Mouse (Mus musculus) erythroblast, adult 5-6 weeks (primary cell): Measurements from ENCODE around the gene Srpr. TPM values are rescaled to one million over a fixed set of nuclear protein-coding genes. Genes with fewer than 3 reads are reported as not detected.

Experiments
- ATAC-seq: replicated peaks from 2 replicates; pipeline ENCODE4 v1.8.0; 2016; ENCODE audit warnings: moderate number of reproducible peaks, mild to moderate bottlenecking, moderate TSS enrichment, inconsistent platforms; ENCODE audit not compliant: poor library complexity, low FRiP score, severe bottlenecking
- total RNA-seq, 2 experiments: library from RNA; stranded (forward) in 1 of 2; stranded (reverse) in 1 of 2; fragments of 150-400 nt in 1 of 2; fragments of 200-764, 138-1000 nt in 1 of 2; gene quantifications; 2 replicates each; pipeline versions ENCODE4 v1.2.3 to v1.2.4; 2015 to 2017; ENCODE audit warnings: low replicate concordance in 2 of 2

Srpr gene
- 20.3 and 26.1 TPM in 2 replicates for total RNA-seq (2015; ENCODE audit: low replicate concordance)
- 14.6 and 25.5 TPM in 2 replicates for total RNA-seq (2017; ENCODE audit: low replicate concordance)

- ATAC-seq: peak; percentile 95
Measured at GRCm38 (mm10) chr9:35199772-35200471, at the start of gene Srpr, which contains the start of gene Tirap. Gene Srpr (plus strand): TSS chr9:35200175. Gene Tirap (minus strand): TSS chr9:35200291.

DNA sequence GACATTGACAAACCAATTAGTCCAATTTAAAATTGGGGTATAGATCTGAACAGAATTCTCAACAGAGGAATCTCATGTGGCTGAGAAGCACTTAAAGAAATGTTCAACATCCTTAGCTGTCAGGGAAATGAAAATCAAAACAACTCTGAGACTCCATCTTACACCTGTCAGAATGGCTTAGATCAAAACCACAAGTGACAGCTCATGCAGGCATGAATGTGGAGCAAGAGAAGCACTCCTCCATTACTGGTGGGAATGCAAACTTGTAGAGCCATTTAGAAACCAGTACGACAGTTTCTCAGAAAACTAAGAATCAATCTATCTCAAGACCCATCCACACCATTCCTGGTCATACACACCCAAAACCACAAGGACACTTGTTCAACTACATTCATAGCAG is 47.1 kb upstream of the Srpr start:
- no peak for ATAC-seq

DNA sequence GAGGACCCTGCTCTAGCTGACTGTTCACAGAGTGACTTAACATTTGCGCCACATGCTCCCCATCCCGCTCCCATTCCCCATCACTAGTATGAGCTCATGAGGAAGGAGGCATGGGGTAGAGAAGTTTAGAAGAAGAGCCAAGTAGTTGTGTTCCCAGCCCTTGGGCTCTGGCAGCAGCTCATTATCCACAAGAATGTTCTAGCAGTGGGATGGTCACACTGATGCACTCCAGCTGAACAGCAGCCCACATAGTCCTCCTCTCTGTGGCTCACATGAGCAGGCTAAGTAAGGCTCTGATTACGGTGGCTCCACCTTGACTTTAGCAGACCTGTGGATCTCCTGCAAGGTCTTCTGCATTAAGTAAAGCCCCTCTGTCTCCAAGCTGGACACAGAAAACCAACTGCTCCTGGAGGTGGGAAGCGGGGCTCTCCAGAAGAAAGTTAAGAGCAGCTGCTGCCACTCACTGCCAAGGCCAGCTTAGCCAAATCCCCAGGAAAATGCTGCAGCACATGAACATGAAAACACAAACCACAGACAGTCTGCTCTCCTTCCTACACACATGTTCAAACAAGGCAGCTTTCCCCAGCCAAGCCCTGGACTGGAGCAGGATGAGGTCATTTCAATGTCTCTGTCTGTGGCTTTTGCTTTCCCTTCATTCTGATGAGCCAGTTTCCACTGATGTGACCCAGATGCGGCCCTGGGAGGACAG is 43.8 kb upstream of the Srpr start:
- no peak for ATAC-seq

GRCm38 (mm10) chr9:35156862-35157261 is 43.1 kb upstream of the Srpr start:
- no peak for ATAC-seq

DNA sequence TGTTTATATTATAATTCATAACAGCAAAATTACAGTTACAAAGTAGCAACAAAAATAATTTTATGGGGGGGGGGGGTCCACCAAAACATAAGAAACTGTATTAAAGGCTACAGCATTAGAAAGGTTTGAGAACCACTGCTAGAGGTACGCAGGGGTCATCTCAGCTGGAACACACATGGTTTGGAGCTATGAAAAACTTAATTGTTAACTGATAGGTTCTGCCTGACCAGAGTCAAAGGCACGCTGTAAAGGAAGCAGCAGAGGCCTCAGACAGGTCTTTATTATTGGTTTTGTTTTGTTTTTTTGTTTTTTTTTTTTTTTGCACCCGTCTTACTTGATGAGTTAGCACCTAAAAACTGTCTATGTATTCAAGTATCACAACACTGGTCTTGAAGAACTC is 41.5 kb upstream of the Srpr start:
- no peak for ATAC-seq

DNA sequence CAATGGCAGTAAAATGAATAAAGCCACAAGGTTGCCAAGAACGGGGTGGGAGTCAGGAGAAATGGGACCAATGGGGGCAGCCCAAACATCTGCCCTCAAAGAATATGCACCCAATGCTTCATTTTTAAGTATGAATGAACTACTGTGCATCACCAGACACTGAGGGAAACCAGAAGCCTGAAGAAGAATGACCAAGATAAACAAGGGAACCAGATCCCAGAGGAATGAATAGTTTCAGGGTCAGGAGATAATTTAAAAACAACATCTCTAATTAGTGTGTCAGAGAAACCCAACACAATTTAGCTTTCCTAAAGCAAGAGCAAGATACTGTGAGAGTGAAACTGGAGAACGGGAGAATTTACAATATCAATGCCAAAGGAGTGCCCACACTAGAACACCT is 39.3 kb upstream of the Srpr start:
- ATAC-seq: no peak

- ATAC-seq: no peak
Measured at GRCm38 (mm10) chr9:35161721-35162120, 38.3 kb upstream of the Srpr start.

DNA sequence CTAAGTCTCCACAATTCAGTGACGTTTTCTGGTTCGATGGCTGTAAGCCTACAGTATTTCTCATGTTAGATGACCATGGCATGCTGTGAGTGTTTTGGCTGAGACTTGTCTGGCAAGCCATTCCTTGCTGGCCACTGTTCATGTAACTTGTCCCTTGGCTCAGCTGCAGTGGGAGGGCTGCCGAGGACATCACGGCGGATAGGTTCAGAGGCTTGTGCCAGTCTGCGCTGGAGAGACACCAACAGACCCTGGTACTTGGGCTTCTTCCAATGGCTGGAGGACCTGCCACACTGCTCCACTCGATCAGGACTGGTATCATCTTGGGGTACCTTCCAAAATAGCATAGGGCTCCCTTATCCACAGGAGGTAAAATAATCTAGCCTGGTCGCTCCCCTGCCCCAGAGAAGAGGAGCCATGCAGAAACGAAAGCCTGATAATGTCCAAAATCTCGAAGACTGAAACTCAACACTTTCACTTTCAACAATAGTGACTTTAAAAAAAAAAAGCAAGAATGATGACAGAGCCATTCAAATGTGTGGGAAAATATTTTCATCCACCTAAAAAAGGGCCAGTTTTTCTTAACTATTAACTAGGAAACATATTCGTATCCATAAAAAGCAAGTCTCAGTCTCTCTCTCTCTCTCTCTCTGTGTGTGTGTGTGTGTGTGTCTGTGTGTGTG is 36.8 kb upstream of the Srpr start:
- ATAC-seq: no peak

DNA sequence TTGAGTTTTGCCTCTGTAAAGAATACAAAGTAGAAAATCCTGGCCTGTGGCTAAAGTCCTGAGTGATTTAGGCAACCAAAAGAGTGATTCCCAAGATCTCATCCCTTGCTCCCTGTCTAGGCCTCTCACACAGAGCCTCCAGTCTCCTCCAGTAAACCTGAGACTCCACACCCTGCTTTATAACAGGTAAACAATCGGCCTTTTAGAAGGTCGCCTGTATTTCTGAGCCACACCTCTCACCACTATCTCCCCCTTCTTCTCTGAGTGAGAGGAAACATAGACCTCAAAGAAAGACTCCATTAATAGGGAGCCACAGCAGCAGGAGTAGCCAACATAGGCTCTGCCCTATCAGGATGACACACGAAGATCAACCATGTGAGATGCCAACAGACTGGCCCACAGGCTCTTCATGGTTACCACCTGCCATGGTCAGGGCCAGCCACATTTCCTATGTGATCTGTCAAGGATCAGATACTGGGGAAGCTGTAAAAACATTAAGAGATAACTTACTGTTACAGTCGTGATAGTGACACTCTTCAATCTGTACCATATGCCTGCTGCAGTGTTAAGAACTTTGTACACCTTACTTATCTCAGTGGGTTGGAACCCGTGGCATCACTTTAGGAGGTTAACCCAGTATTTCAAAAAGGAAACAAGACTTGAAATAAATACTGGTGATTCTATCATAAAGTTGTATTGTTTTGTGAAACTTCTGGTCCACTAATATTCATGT is 35.7 kb upstream of the Srpr start:
- no peak for ATAC-seq

DNA sequence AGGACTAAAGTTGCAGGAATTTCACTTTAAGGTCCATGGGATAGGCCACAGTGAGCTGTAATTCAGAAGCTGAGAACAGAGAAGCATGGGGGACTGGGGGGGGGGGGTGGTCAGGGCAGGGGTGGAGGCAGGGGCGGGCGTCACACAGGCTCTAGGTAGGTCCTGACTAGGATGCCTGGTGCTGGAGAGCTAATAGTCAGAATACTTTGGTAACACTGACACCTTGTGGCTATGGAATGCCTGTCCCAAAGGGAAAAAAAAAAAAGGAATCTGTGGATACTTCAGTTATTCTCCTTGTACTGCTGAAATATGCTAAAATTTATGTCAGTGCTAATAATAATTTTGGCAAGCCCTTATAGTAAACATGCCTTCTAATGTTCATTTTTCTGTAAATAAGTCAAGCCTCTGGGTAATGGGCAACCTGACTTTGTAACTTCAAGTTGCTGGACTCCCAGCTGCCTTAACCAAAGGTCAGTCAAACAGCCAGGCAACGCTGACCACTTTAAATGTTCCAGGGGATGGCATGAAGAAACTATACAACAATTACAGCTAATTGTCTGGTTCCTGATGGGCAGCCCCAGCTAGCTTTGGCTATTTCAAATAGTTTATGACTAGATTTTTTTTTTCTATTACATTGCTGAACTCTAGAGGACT is 33.7 kb upstream of the Srpr start:
- peak; percentile 67 for ATAC-seq

DNA sequence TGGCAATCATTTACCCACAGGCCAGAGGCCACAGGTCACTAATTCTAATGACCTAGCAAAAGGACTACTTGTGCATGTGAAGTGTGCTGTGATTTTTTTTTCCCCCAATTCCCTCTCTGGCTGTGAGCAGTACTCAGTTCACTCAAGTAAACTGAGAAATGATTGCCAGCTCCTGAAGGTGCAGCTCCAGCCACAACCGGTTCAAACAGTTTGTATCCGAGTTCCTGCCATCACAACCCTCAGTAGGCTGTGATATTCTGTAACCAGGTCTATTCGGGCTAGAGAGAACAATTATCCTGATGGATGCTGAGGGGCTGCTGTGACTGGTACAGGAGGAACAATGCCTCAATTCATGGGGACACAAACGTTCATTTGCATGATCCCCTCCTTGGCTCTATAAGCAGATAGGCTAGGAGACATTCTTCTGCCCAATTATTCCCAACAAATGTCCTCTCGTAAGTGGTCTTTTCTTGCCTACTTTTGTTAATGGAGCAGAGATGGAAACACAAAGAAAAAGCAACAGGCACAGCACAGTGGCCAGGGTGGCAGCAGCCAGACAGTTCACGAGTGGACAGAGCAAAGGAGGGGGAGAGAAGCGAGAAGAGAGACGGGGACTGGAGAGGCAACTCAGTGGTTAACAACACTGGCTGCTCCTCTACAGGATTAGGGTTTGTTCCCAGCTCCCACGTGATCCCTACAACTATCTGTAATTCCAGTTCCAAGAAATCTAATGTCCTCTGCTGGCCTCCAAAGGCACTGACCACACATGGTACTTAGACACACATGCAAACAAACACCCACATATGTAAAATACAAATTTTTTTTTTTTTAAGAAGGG is 33.0 kb upstream of the Srpr start:
- no peak for ATAC-seq

DNA sequence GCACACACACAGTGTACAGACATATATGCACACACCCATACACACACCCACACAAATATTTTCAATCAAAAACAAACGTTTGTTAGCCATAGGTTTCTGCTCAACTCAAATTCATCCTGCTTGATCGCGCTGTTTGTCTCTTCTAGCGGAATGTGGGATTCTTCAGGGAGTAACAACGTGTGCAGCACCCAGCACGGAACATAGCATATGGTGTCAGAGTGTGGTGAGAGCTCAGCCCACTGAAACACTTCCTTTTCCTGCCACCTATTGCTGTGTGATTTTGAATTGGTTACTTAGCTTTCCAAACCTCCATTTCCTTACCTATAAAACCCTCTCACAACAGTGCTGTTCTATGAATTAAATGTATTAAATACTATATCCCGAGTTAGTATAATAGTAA is 29.9 kb upstream of the Srpr start:
- no peak for ATAC-seq

GRCm38 (mm10) chr9:35173331-35173730 is 26.6 kb upstream of the Srpr start:
- no peak for ATAC-seq

GRCm38 (mm10) chr9:35175251-35176123 is 24.5 kb upstream of the Srpr start, which contains the start of gene Dcps:
Gene Dcps (minus strand): TSS chr9:35176061.
- peak; percentile 99 for ATAC-seq

GRCm38 (mm10) chr9:35176124-35176659 is 23.8 kb upstream of the Srpr start:
- ATAC-seq: peak; percentile 50

DNA sequence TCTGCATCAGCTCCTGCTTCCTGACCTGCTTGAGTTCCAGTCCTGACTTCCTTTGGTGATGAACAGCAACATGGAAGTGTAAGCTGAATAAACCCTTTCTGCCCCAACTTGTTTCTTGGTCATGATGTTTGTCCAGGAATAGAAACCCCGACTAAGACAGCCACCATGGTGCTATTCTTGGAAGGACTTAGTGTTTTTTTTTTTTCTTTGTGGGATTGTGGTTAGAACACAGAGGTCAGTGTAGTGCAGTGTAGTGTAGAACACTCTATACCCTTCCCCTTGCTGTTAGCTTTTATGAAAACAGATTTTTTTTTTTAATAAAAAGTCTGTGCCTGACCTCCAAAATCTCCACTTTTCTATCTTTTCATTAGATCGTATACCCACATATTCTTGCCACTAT is 17.1 kb upstream of the Srpr start:
- ATAC-seq: no peak

DNA sequence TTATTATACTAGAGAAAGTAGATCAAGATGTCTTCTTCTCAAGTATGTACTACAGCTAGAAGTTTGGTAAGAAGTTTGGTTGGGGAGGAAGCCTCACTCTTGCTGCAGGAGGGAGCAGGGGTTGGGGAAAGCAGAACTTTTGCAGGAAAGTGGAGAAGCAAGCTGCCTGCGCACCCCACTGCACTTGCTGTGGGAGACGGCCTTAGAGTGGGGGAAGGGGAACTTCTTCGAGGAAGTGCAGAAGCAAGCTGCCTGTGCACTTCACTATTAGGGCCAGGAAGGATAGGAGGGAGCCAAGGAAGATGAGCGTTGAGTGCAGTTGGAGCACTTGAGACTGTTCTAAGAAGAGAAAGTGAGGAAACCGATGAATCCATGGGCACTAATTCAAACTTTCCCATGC is 16.6 kb upstream of the Srpr start:
- no peak for ATAC-seq

DNA sequence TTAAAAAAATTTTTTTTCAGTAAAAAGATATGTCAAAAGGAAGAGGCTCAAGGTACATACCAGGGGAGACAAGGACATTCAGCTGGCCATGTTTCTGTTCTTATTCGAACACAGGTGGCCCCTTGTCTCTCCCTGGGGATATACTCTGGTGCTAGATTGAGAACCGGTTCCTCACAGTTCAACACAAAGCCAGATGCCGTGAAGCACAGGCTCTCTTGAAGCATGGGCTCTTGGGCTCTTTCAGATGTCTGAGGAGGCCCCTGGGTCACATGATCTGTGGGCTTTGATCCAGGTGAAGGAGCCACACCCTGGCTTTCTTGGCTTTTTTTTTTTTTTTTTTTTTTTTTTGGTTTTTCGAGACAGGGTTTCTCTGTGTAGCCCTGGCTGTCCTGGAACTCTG is 13.5 kb upstream of the Srpr start:
- ATAC-seq: no peak
